Mouse (Mus musculus) urinary bladder, postnatal 25 days (tissue): ENCODE data around the gene Actbl2.
A peak's percentile ranks its signal among the peaks of the same experiment; 100 is the strongest.

Experiments used
- DNase-seq: peaks from one replicate; pipeline ENCODE4 v3.0.0; 2022; ENCODE audit warnings: low spot score

Gene Actbl2

GRCm38 (mm10) chr13:111254713-111255112, at the start of gene Actbl2:
Gene Actbl2, plus strand, starts transcription at chr13:111255013.
- DNase-seq = no peak

GRCm38 (mm10) chr13:111210649-111211378, 44.0 kb upstream of the Actbl2 start:
- DNase-seq = no peak

GRCm38 (mm10) chr13:111228768-111229167, 26.0 kb upstream of the Actbl2 start:
- no peak for DNase-seq

GRCm38 (mm10) chr13:111229541-111229940, 25.3 kb upstream of the Actbl2 start:
- no peak for DNase-seq

- no peak for DNase-seq
Observed at GRCm38 (mm10) chr13:111232416-111232815, 22.4 kb upstream of the Actbl2 start.

GRCm38 (mm10) chr13:111233356-111233755, 21.5 kb upstream of the Actbl2 start:
- DNase-seq = peak; percentile 6

- DNase-seq = no peak
Observed at GRCm38 (mm10) chr13:111234573-111234972, 20.2 kb upstream of the Actbl2 start.

GRCm38 (mm10) chr13:111235719-111236166, 19.1 kb upstream of the Actbl2 start:
- no peak for DNase-seq

- DNase-seq = no peak
Observed at GRCm38 (mm10) chr13:111236461-111236864, 18.4 kb upstream of the Actbl2 start.

- no peak for DNase-seq
Observed at GRCm38 (mm10) chr13:111237296-111237695, 17.5 kb upstream of the Actbl2 start.

- DNase-seq = no peak
Observed at GRCm38 (mm10) chr13:111237865-111238465, 16.8 kb upstream of the Actbl2 start.

- DNase-seq = no peak
Observed at GRCm38 (mm10) chr13:111251106-111251505, 3.7 kb upstream of the Actbl2 start.

GRCm38 (mm10) chr13:111251795-111252194, 3.0 kb upstream of the Actbl2 start:
- no peak for DNase-seq

- no peak for DNase-seq
Observed at GRCm38 (mm10) chr13:111258016-111258415, 3.2 kb downstream of the Actbl2 start.

- no peak for DNase-seq
Observed at GRCm38 (mm10) chr13:111258424-111259092, 3.7 kb downstream of the Actbl2 start.

GRCm38 (mm10) chr13:111259093-111259491, 4.3 kb downstream of the Actbl2 start:
- no peak for DNase-seq

GRCm38 (mm10) chr13:111259711-111260110, 4.9 kb downstream of the Actbl2 start:
- DNase-seq = no peak

- no peak for DNase-seq
Observed at GRCm38 (mm10) chr13:111263186-111263585, 8.4 kb downstream of the Actbl2 start.

- no peak for DNase-seq
Observed at GRCm38 (mm10) chr13:111263758-111264157, 8.9 kb downstream of the Actbl2 start.

- no peak for DNase-seq
Observed at GRCm38 (mm10) chr13:111265231-111266000, 10.6 kb downstream of the Actbl2 start.

- DNase-seq = no peak
Observed at GRCm38 (mm10) chr13:111266855-111267254, 12.0 kb downstream of the Actbl2 start.

- no peak for DNase-seq
Observed at GRCm38 (mm10) chr13:111268992-111269391, 14.2 kb downstream of the Actbl2 start.
